Mouse (Mus musculus) embryonic stem cell, embryonic (primary cell): ENCODE results near the gene Ankrd28.

Source experiments
- CTCF ChIA-PET, 4 experiments: fragments of 300-600 bp in 2 of 4; fragments of 350-600 bp in 2 of 4; sonication (Branson Sonifier 250); formaldehyde crosslinking; loops; one replicate each; lab custom pipeline; 2022; ENCODE audit warnings: inconsistent platforms in 2 of 4; lab: Charles Lee
- POLR2A ChIA-PET, 4 experiments: fragments of 300-600 bp in 2 of 4; fragments of 350-600 bp in 2 of 4; sonication (Branson Sonifier 250); formaldehyde crosslinking; loops; one replicate each; lab custom pipeline; 2022; ENCODE audit warnings: antibody characterized with exemption in 4 of 4, inconsistent platforms in 1 of 4; lab: Charles Lee

The Ankrd28 gene

GRCm38 (mm10) chr14:31692536-31692935 is 137.9 kb downstream of the Ankrd28 start:
- CTCF ChIA-PET, result interaction anchor here in 2 of 4 experiments (0.7 kb wide), 2 partner anchors 14 to 1133 kb away, joined by 4 to 6 read pairs; no protein-coding TSS in a partner anchor
- POLR2A ChIA-PET, result interaction anchor here in 2 of 4 experiments (0.7 to 1.2 kb wide), 2 partner anchors 15 to 254 kb away, joined by 3 read pairs; no protein-coding TSS in a partner anchor

- CTCF ChIA-PET, result no interaction called here
Measured at GRCm38 (mm10) chr14:31686231-31686630, 144.2 kb downstream of the Ankrd28 start.

GRCm38 (mm10) chr14:31685680-31686079 is 144.8 kb downstream of the Ankrd28 start:
- POLR2A ChIA-PET, result no interaction called here
- CTCF ChIA-PET, result no interaction called here

More at GRCm38 (mm10) chr14:31686231-31686630, 144.2 kb downstream of the Ankrd28 start:
- POLR2A ChIA-PET, result no interaction called here

DNA sequence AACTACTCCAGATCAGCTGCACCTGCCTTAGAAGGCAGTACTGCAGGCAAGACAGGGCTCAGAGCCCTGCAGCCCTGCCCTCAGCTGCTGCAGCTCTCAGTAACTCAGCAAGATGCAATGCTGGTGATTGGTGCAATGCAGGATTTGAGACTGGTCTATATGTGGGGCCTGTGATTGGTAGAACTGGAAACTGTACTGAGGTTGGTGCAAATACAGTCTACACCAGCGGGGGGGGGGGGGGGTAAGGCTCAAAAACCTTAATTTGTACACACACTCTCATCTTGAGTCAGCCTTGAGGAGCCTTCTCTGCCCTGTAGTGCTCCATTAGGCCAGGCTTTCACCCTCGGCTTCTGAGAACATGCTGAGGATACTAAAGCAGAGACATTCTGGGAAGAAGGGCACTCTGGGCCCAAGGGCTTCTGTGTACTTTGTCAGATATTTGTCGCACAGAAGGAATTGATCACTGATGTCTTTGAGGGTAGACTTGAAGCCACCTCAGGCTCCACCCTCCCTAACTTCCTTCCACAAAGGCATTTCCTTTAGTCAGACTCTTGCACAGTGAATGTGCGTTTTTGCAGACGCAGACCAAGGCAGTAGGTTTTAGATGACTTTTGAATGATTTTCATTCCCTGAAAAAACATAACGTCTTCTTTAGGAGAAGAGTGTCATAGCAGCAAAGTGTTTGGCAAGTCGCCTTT is 146.0 kb downstream of the Ankrd28 start:
- ChIA-PET POLR2A (interaction anchor here in 2 of 4 experiments (0.7 to 1.2 kb wide), 3 partner anchors 12 to 162 kb away, joined by 3 to 4 read pairs (median 4); no protein-coding TSS in a partner anchor), CTCF (interaction anchor here in 2 of 4 experiments (0.6 to 0.7 kb wide), 3 partner anchors 31 to 53 kb away, joined by 3 to 11 read pairs (median 4); no protein-coding TSS in a partner anchor)

- CTCF ChIA-PET, result interaction anchor here in 3 of 4 experiments (0.6 to 0.7 kb wide), 3 partner anchors 35 to 622 kb away, joined by 3 to 11 read pairs (median 4); no protein-coding TSS in a partner anchor
Measured at GRCm38 (mm10) chr14:31683610-31684009, 146.8 kb downstream of the Ankrd28 start.

GRCm38 (mm10) chr14:31681931-31682555 is 148.4 kb downstream of the Ankrd28 start:
- ChIA-PET CTCF (interaction anchor here in 1 of 4 experiments (0.6 kb wide), 1 partner anchor 10 kb away, joined by 7 read pairs; no protein-coding TSS in a partner anchor), POLR2A (interaction anchor here in 2 of 4 experiments (0.8 to 1.6 kb wide), 5 partner anchors 13 to 359 kb away, joined by 3 to 5 read pairs (median 3); no protein-coding TSS in a partner anchor)

More at GRCm38 (mm10) chr14:31683610-31684009, 146.8 kb downstream of the Ankrd28 start:
- POLR2A ChIA-PET, result interaction anchor here in 2 of 4 experiments (1.1 to 1.2 kb wide), 3 partner anchors 11 to 105 kb away, joined by 3 to 4 read pairs (median 4); no protein-coding TSS in a partner anchor

GRCm38 (mm10) chr14:31681291-31681690 is 149.2 kb downstream of the Ankrd28 start:
- ChIA-PET CTCF (interaction anchor here in 1 of 4 experiments (0.6 kb wide), 1 partner anchor 9 kb away, joined by 7 read pairs; no protein-coding TSS in a partner anchor), POLR2A (interaction anchor here in 2 of 4 experiments (0.8 to 1.6 kb wide), 3 partner anchors 16 to 19 kb away, joined by 3 to 5 read pairs (median 4); no protein-coding TSS in a partner anchor)

- CTCF ChIA-PET, result no interaction called here
Measured at GRCm38 (mm10) chr14:31680656-31681055, 149.8 kb downstream of the Ankrd28 start.

DNA sequence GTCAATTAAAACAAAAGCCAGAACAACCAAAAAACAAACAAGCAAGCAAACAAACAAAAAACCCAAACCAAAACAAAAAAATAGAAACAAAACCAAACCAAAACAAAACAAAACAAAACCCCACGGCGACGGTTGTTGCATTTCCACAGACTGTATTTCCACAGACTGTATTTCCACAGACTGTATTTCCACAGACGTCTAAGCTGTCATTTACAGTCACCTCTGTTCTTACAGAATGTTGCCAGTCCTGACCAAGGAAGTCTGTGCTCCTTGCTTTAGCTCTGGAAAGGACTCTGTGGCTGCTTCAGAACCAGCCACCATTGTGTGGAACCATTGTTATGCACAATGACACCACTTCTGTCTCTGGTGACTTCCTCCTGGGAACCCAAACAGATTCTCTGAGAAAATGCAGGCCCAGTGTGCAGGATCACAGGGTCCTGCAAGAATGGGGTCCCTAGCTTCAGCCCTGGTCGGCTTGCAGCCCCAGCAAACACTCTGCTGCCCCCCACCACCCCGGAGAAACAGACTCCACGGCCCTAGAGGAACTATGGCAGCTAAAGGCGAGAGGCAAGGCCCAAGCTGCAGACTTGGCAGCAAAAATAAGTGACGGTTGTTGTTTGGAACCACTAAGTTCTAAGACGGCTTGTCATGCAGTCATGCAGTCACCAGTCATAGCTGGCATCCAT is 158.7 kb downstream of the Ankrd28 start:
- ChIA-PET CTCF (interaction anchor here in 2 of 4 experiments (0.6 to 1.6 kb wide), 5 partner anchors 9 to 262 kb away, joined by 3 to 7 read pairs (median 4); no protein-coding TSS in a partner anchor), POLR2A (interaction anchor here in 3 of 4 experiments (0.6 to 3.0 kb wide), 13 partner anchors 9 to 741 kb away, joined by 3 to 28 read pairs (median 3); no protein-coding TSS in a partner anchor)

More at GRCm38 (mm10) chr14:31680656-31681055, 149.8 kb downstream of the Ankrd28 start:
- POLR2A ChIA-PET, result no interaction called here

GRCm38 (mm10) chr14:31669642-31670490 is 160.6 kb downstream of the Ankrd28 start:
- ChIA-PET CTCF (interaction anchor here in 1 of 4 experiments (1.0 kb wide), 1 partner anchor 13 kb away, joined by 3 read pairs; no protein-coding TSS in a partner anchor), POLR2A (interaction anchor here in 2 of 4 experiments (0.5 to 3.0 kb wide), 3 partner anchors 8 to 830 kb away, joined by 3 to 28 read pairs (median 5); no protein-coding TSS in a partner anchor)

DNA sequence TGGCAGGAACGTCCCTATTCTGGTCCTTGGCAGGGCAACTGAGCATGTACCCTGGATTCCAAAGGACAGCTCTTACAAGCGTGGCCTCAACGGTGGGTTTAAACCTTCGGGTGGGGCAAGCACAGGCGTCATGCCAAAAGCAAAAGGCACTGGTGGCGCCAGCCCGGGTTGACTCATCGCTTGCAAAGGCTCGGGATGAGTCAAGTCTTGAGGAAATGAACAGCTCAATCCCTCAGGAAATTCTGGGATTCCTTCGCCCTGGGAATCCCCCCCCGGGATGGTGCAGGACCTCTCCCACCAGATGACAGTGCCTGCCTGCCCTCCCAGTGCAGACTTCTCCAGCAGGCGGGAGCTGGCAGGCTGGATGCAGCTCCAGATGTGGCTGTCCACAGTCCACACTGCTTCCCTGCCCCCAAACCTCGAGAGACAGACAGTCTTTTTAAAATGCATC is 161.3 kb downstream of the Ankrd28 start:
- ChIA-PET CTCF (interaction anchor here in 1 of 4 experiments (1.0 kb wide), 1 partner anchor 13 kb away, joined by 3 read pairs; no protein-coding TSS in a partner anchor), POLR2A (interaction anchor here in 2 of 4 experiments (1.1 to 1.4 kb wide), 2 partner anchors 10 to 99 kb away, joined by 3 read pairs; no protein-coding TSS in a partner anchor)

- POLR2A ChIA-PET, result interaction anchor here in 2 of 4 experiments (1.1 to 1.8 kb wide), 3 partner anchors 9 to 100 kb away, joined by 3 to 4 read pairs (median 3); no protein-coding TSS in a partner anchor
- CTCF ChIA-PET, result interaction anchor here in 1 of 4 experiments (0.5 kb wide), 1 partner anchor 342 kb away, joined by 6 read pairs; no protein-coding TSS in a partner anchor
Measured at GRCm38 (mm10) chr14:31668326-31668725, 162.1 kb downstream of the Ankrd28 start.

DNA sequence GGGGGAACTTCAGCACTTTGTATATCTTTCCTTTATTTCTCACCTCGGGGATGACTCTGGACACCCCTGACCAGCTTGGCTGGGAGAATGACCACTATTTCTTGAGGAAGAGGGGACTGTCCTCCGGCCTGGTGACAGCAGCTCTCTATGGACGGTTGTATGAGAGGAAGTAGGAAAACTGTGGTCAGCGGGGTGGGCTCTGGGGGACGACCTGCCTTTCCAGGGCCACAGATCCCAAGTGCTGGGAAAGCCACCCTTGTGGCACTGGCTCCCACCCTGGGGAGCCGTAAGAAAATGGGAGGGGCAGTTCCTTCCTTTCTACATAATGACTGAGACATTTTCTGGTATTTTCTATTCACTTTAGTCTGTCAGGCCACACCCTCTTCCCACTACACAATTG is 162.7 kb downstream of the Ankrd28 start:
- CTCF ChIA-PET, result no interaction called here
- POLR2A ChIA-PET, result interaction anchor here in 2 of 4 experiments (1.0 to 1.8 kb wide), 3 partner anchors 10 to 101 kb away, joined by 3 to 4 read pairs (median 3); no protein-coding TSS in a partner anchor

DNA sequence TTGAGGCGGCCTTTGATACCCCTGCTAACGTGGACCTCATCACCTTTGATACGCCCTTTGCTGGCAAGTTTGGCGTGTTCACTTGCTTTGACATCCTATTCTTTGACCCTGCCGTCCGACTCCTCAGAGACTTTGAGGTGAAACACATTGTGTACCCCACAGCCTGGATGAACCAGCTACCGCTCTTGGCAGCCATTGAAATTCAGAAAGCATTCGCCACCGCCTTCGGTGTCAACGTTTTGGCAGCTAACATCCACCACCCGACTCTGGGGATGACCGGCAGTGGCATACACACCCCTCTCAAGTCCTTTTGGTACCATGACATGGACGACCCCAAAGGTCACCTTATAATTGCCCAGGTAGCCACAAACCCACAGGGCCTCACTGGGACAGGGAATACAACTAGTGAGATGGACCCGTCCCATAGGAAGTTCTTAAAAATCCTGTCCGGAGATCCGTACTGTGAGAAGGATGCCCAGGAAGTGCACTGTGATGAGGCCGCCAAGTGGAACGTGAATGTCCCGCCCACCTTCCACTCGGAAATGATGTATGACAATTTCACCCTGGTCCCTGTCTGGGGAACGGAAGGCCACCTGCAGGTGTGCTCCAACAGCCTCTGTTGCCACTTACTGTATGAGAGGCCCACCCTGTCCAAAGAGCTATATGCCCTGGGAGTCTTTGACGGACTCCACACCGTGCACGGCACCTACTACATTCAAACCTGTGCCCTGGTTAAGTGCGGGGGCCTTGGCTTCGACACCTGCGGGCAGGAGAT is 163.3 kb downstream of the Ankrd28 start:
- ChIA-PET POLR2A (interaction anchor here in 2 of 4 experiments (1.0 to 1.8 kb wide), 2 partner anchors 9 to 17 kb away, joined by 3 to 4 read pairs; no protein-coding TSS in a partner anchor), CTCF (interaction anchor here in 2 of 4 experiments (0.7 to 1.5 kb wide), 2 partner anchors 10 kb away, joined by 3 read pairs; no protein-coding TSS in a partner anchor)

- CTCF ChIA-PET, result no interaction called here
- POLR2A ChIA-PET, result interaction anchor here in 1 of 4 experiments (0.6 kb wide), 1 partner anchor 88 kb away, joined by 5 read pairs; no protein-coding TSS in a partner anchor
Measured at GRCm38 (mm10) chr14:31665566-31665940, 164.9 kb downstream of the Ankrd28 start.
